Mouse (Mus musculus) liver, adult 2 months (tissue): Measurements from ENCODE around the gene Hmgb2. TPM values are rescaled to one million over a fixed set of nuclear protein-coding genes. Genes with fewer than 3 reads are reported as not detected.

ENCODE experiments used
- DNase-seq: peaks from one replicate; pipeline ENCODE4 v3.0.0-alpha.2; 2011; ENCODE audit warnings: low read depth, low spot score; ENCODE audit errors: extremely low read depth
- H3K27ac ChIP-seq: fragments of 200-500 bp; replicated peaks from 2 replicates; pipeline ENCODE4 v1.5.1; 2012; ENCODE audit warnings: low read depth, mild to moderate bottlenecking, control low read depth, inconsistent platforms, low read length; ENCODE audit not compliant: insufficient read depth
- H3K27me3 ChIP-seq: fragments of 200-500 bp; 2 replicates; pipeline ENCODE4 v1.6.1; 2012; ENCODE audit warnings: mild to moderate bottlenecking, moderate library complexity, low read length, inconsistent platforms; ENCODE audit not compliant: control insufficient read depth, insufficient read depth
- H3K36me3 ChIP-seq: fragments of 200-500 bp; 2 replicates; pipeline ENCODE4 v1.6.1; 2012; ENCODE audit warnings: low read length, inconsistent platforms; ENCODE audit not compliant: control insufficient read depth, insufficient read depth
- H3K4me1 ChIP-seq: fragments of 200-500 bp; 2 replicates; pipeline ENCODE4 v1.6.1; 2011; ENCODE audit warnings: low read length; ENCODE audit not compliant: control insufficient read depth, insufficient read depth
- H3K4me3 ChIP-seq: fragments of 200-500 bp; 2 replicates; pipeline ENCODE4 v1.5.1; 2011; ENCODE audit warnings: low read depth, mild to moderate bottlenecking, control low read depth, low read length, moderate library complexity; ENCODE audit not compliant: insufficient read depth
- H3K79me2 ChIP-seq: fragments of 200-500 bp; 2 replicates; pipeline ENCODE4 v1.6.1; 2012; ENCODE audit warnings: inconsistent platforms, mild to moderate bottlenecking, low read length, moderate library complexity; ENCODE audit not compliant: control insufficient read depth, insufficient read depth
- H3K9ac ChIP-seq: fragments of 200-500 bp; 2 replicates; pipeline ENCODE4 v1.6.1; 2012; ENCODE audit warnings: low read depth, mild to moderate bottlenecking, control low read depth, inconsistent platforms, low read length
- CTCF ChIP-seq: fragments of 200-500 bp; IDR thresholded peaks from 2 replicates; pipeline ENCODE4 v1.5.1; 2011; ENCODE audit warnings: low read depth, low read length, control low read depth
- POLR2A ChIP-seq: fragments of 200-500 bp; IDR thresholded peaks from 2 replicates; pipeline ENCODE4 v1.6.1; 2011; ENCODE audit warnings: low read length, control low read depth; ENCODE audit not compliant: insufficient read depth; ENCODE audit errors: extremely low read depth
- WGBS: fragments of 180-500 bp; shearing (Covaris S2); methylation state at CpG from one replicate; pipeline ENCODE4 v1.1.7; 2018; 5-methylcytosine and 5-hydroxymethylcytosine counted together
- polyA plus RNA-seq: library from polyadenylated mRNA; depleted of rRNA; stranded (reverse); fragments of >200 nt; gene quantifications from 2 replicates; pipeline ENCODE4 v1.2.3, GENCODE M21; 2012
- total RNA-seq: library from RNA; depleted of rRNA; stranded (reverse); fragments of >200 nt; gene quantifications from 2 replicates; pipeline ENCODE4 v1.2.3, GENCODE M21; 2014

Hmgb2 gene
- total and polyA plus RNA-seq, 2 experiments: 0.65 to 2.6 TPM

DNA sequence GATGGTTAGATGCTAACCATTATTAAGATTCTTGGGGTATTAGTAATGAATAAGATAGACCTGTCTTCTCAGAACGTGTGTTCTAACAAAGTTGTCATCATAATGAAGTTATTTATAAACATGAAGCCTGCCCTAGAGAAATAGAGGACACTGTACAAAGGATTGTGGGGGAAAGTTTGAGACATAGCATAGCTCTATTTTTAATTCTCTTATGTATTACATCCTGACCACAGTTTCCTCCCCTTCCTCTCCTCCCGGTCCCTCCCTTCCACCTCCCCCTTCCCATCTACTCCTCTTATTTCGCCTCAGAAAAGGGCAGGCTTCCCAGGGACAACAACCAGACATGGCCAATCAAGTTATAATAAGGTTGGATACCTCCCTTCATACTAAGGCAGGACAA lies 33.3 kb upstream of the Hmgb2 start:
- TF ChIP-seq POLR2A (no peak), CTCF (no peak)
- H3K36me3 ChIP-seq: no peaks in the 10 kb centered on the region; the same call in 1 of the 2 replicates
- no peaks in the 10 kb centered on the region for H3K4me1 ChIP-seq
- H3K4me3 ChIP-seq: no peak overlapping the region
- H3K27me3 ChIP-seq: no peaks in the 10 kb centered on the region
- WGBS: 75% methylated on average over 3 of the region's 3 CpGs
- no peaks in the 10 kb centered on the region for H3K79me2 ChIP-seq
- no peak overlapping the region for H3K27ac ChIP-seq
- no peak for DNase-seq
- H3K9ac ChIP-seq: no peak overlapping the region

DNA sequence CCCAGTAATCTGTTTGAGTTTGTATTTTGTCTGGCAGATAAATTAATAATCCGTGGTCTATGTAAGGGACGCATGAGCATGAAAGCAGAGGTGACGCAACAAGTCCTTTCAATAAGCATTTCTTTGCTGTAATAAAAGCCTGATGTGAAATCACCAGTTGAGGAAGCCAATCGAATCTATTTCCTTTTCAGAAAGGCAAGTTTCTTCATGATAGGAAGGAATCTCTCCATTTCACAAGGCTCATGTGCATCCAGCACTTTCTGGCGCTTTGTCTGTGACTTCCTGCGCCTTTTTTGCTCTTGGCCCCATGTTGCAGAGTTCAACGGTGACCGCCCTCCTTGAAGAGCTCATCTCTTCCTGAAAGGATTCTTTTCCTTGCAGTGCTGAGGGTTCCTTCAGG lies 32.0 kb upstream of the Hmgb2 start:
- no peak overlapping the region for H3K9ac ChIP-seq
- H3K27ac ChIP-seq: no peak overlapping the region
- H3K79me2 ChIP-seq: no peaks in the 10 kb centered on the region
- H3K4me1 ChIP-seq: no peaks in the 10 kb centered on the region
- TF ChIP-seq POLR2A (no peak), CTCF (no peak)
- H3K4me3 ChIP-seq: no peak overlapping the region
- H3K36me3 ChIP-seq: no peaks in the 10 kb centered on the region; the same call in 1 of the 2 replicates
- H3K27me3 ChIP-seq: no peaks in the 10 kb centered on the region
- no peak for DNase-seq
- WGBS: 92% methylated on average over 8 of the region's 8 CpGs

DNA sequence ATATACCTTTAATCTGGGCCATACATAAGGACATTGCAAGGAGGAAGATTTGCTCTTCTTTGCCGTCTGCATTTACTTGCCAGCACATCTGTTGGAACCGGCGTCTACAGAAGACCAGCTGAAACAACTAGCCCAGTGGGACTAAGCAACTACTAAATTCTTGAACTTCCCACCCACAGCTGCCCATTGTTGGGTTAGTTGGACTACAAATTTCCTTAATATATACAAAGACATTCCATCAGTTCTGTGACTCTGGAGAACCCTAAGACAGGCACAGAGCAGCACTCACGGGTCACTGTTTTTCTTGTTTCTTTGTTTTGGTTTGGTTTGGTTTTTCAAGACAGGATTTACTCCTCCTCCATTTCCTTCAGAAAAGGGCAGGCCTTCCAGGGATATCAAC lies 31.1 kb upstream of the Hmgb2 start:
- DNase-seq: no peak
- TF ChIP-seq CTCF: no peak
- no peak for TF ChIP-seq POLR2A
- Histone ChIP-seq H3K36me3 (no peaks in the 10 kb centered on the region; the same call in 1 of the 2 replicates), H3K79me2 (no peaks in the 10 kb centered on the region), H3K4me1 (no peaks in the 10 kb centered on the region), H3K27ac (no peak overlapping the region), H3K27me3 (no peaks in the 10 kb centered on the region), H3K4me3 (no peak overlapping the region), H3K9ac (no peak overlapping the region)
- 97% methylated on average over 4 of the region's 4 CpGs for WGBS

- no peaks in the 10 kb centered on the region for H3K27me3 ChIP-seq
- peak overlapping the region; percentile 71; the same call in 1 of the 2 replicates for H3K27ac ChIP-seq
- DNase-seq: peak; percentile 14
- peak overlapping the region; percentile 78 for H3K9ac ChIP-seq
- H3K4me1 ChIP-seq: peaks cover 2% of the 10 kb centered on the region; the same call in 1 of the 2 replicates
- H3K79me2 ChIP-seq: no peaks in the 10 kb centered on the region
- H3K36me3 ChIP-seq: no peaks in the 10 kb centered on the region; the same call in 1 of the 2 replicates
- WGBS: under 1% methylated on average over 54 of the region's 54 CpGs
- H3K4me3 ChIP-seq: peak overlapping the region; percentile 87
- TF ChIP-seq CTCF (no peak), POLR2A (no peak)
These were observed 24.9 kb upstream of the Hmgb2 start for GRCm38 (mm10) chr8:57486491-57487440.

GRCm38 (mm10) chr8:57487441-57488155 lies 24.1 kb upstream of the Hmgb2 start, which contains the start of gene Sap30:
Sap30 (minus strand) TSS chr8:57487860.
- TF ChIP-seq CTCF (no peak), POLR2A (no peak; the same call in 1 of the 2 replicates)
- Histone ChIP-seq H3K9ac (peak within 1 kb of the TSS; percentile 78), H3K36me3 (no peaks in the 10 kb centered on the region), H3K27me3 (no peaks in the 10 kb centered on the region), H3K27ac (peak within 1 kb of the TSS; percentile 71), H3K4me1 (peaks cover 2% of the 10 kb centered on the region; the same call in 1 of the 2 replicates), H3K4me3 (peak within 1 kb of the TSS; percentile 87), H3K79me2 (no peaks in the 10 kb centered on the region)
- peak; percentile 92 for DNase-seq
- under 1% methylated on average over 66 of the region's 66 CpGs for whole genome bisulfite sequencing
